Mouse (Mus musculus): Measurements from ENCODE around the gene Ncoa1.
"Not testable (repeated sequence)": the region's sequence is repeated elsewhere in the genome, so short reads cannot be mapped to it uniquely, and the experiment has no call there.

Gene Ncoa1

GRCm38 (mm10) chr12:4313824-4314223, 163.2 kb downstream of the Ncoa1 start:
- DNase-seq (ENCODE audit: low spot score in 2 of 2): no peak

- no peak for DNase-seq (ENCODE audit: low spot score in 2 of 2)
Measured at GRCm38 (mm10) chr12:4306712-4307313, 170.2 kb downstream of the Ncoa1 start.

- no peak for DNase-seq (ENCODE audit: low spot score in 2 of 2)
Measured at GRCm38 (mm10) chr12:4299300-4299699, 177.7 kb downstream of the Ncoa1 start.

GRCm38 (mm10) chr12:4298626-4299025, 178.4 kb downstream of the Ncoa1 start:
- DNase-seq (ENCODE audit: low spot score in 2 of 2): no peak

- DNase-seq (ENCODE audit: low spot score in 2 of 2): no peak
Measured at GRCm38 (mm10) chr12:4295881-4296280, 181.1 kb downstream of the Ncoa1 start.

- no peak for DNase-seq (ENCODE audit: low spot score in 2 of 2)
Measured at GRCm38 (mm10) chr12:4295281-4295680, 181.7 kb downstream of the Ncoa1 start.

- DNase-seq (ENCODE audit: low spot score in 2 of 2): no peak
Measured at GRCm38 (mm10) chr12:4293813-4294212, 183.2 kb downstream of the Ncoa1 start.

- no peak for DNase-seq (ENCODE audit: low spot score in 2 of 2)
Measured at GRCm38 (mm10) chr12:4285186-4285585, 191.8 kb downstream of the Ncoa1 start.

GRCm38 (mm10) chr12:4279878-4280277, 197.1 kb downstream of the Ncoa1 start:
- no peak for DNase-seq (ENCODE audit: low spot score in 2 of 2)

- DNase-seq (ENCODE audit: low spot score in 2 of 2): no peak
Measured at GRCm38 (mm10) chr12:4278978-4279755, 197.8 kb downstream of the Ncoa1 start.

- DNase-seq (ENCODE audit: low spot score in 2 of 2): no peak
Measured at GRCm38 (mm10) chr12:4271078-4271477, 205.9 kb downstream of the Ncoa1 start.

GRCm38 (mm10) chr12:4267765-4268164, 209.2 kb downstream of the Ncoa1 start:
- no peak for DNase-seq (ENCODE audit: low spot score in 2 of 2)

- no peak for DNase-seq (ENCODE audit: low spot score in 2 of 2)
Measured at GRCm38 (mm10) chr12:4252742-4253655, 224.0 kb downstream of the Ncoa1 start.

- no peak for DNase-seq (ENCODE audit: low spot score in 2 of 2)
Measured at GRCm38 (mm10) chr12:4249786-4250185, 227.2 kb downstream of the Ncoa1 start.

GRCm38 (mm10) chr12:4245742-4246141, 231.2 kb downstream of the Ncoa1 start:
- no peak for DNase-seq (ENCODE audit: low spot score in 2 of 2)

- no peak for DNase-seq (ENCODE audit: low spot score in 2 of 2)
Measured at GRCm38 (mm10) chr12:4243805-4244204, 233.2 kb downstream of the Ncoa1 start.

- DNase-seq (ENCODE audit: low spot score in 2 of 2): not testable (repeated sequence)
Measured at GRCm38 (mm10) chr12:4240281-4240680, 236.7 kb downstream of the Ncoa1 start.

- no peak for DNase-seq (ENCODE audit: low spot score in 2 of 2)
Measured at GRCm38 (mm10) chr12:4237481-4237880, 239.5 kb downstream of the Ncoa1 start.

GRCm38 (mm10) chr12:4233572-4234508, 243.1 kb downstream of the Ncoa1 start, which contains the start of the genes Ptrhd1 and Cenpo:
TSS of gene Ptrhd1 (plus strand) at chr12:4234027.
TSS of gene Cenpo (minus strand) at chr12:4234294.
- peak; percentile 92 to 93 for DNase-seq (ENCODE audit: low spot score in 2 of 2)

- DNase-seq (ENCODE audit: low spot score in 2 of 2): no peak
Measured at GRCm38 (mm10) chr12:4232777-4233176, 244.2 kb downstream of the Ncoa1 start.

- no peak for DNase-seq (ENCODE audit: low spot score in 2 of 2)
Measured at GRCm38 (mm10) chr12:4230156-4230555, 246.8 kb downstream of the Ncoa1 start.
